Mouse (Mus musculus) hindbrain, embryonic 15.5 days (tissue): ENCODE results near the gene Gm7735. TPM values are rescaled to one million over a fixed set of nuclear protein-coding genes. Genes with fewer than 3 reads are reported as not detected.
"Not testable (repeated sequence)": the region's sequence is repeated elsewhere in the genome, so short reads cannot be mapped to it uniquely, and the experiment has no call there.

Experiments
- ATAC-seq: fragments of 200-750 bp; cut with Nextera tagmentation; 2 replicates; pipeline ENCODE4 v1.8.0; 2017; ENCODE audit warnings: low read depth, moderate number of reproducible peaks, moderate TSS enrichment; ENCODE audit not compliant: low FRiP score
- H3K27ac ChIP-seq: fragments of 300-500 bp; sonication (generic); replicated peaks from 2 replicates; pipeline ENCODE4 v1.5.1; 2015; ENCODE audit warnings: mild to moderate bottlenecking, inconsistent platforms
- H3K27me3 ChIP-seq: fragments of 300-500 bp; sonication (generic); 2 replicates; pipeline ENCODE4 v1.6.1; 2015; ENCODE audit warnings: control low read depth, inconsistent platforms
- H3K36me3 ChIP-seq: fragments of 300-500 bp; sonication (generic); 2 replicates; pipeline ENCODE4 v1.6.1; 2015; ENCODE audit warnings: control low read depth, inconsistent platforms
- H3K4me1 ChIP-seq: fragments of 300-500 bp; sonication (generic); replicated peaks from 2 replicates; pipeline ENCODE4 v1.6.1; 2015; ENCODE audit warnings: control low read depth, inconsistent platforms
- H3K4me2 ChIP-seq: fragments of 300-500 bp; sonication (generic); 2 replicates; pipeline ENCODE4 v1.6.1; 2015; ENCODE audit warnings: moderate library complexity, mild to moderate bottlenecking, inconsistent platforms
- H3K4me3 ChIP-seq: fragments of 300-500 bp; sonication (generic); 2 replicates; pipeline ENCODE4 v1.5.1; 2015; ENCODE audit warnings: mild to moderate bottlenecking, inconsistent platforms
- H3K9ac ChIP-seq: fragments of 300-500 bp; sonication (generic); 2 replicates; pipeline ENCODE4 v1.6.1; 2015; ENCODE audit warnings: inconsistent platforms
- H3K9me3 ChIP-seq: fragments of 300-500 bp; sonication (generic); 2 replicates; pipeline ENCODE4 v1.6.1; 2016; ENCODE audit warnings: control low read depth, inconsistent platforms
- WGBS: fragments of 180-500 bp; shearing (Covaris S2); methylation state at CpG from one replicate; pipeline ENCODE4 v1.1.7; 2015; 5-methylcytosine and 5-hydroxymethylcytosine counted together
- polyA plus RNA-seq: library from polyadenylated mRNA; unstranded; fragments of >200 nt; fragmentation: Nextera tagmentation; extraction: Ambion mirVana; gene quantifications from 2 replicates; pipeline ENCODE4 v1.2.1, GENCODE M21; 2015

Gm7735 gene
- polyA plus RNA-seq: not detected in 2 replicates

DNA sequence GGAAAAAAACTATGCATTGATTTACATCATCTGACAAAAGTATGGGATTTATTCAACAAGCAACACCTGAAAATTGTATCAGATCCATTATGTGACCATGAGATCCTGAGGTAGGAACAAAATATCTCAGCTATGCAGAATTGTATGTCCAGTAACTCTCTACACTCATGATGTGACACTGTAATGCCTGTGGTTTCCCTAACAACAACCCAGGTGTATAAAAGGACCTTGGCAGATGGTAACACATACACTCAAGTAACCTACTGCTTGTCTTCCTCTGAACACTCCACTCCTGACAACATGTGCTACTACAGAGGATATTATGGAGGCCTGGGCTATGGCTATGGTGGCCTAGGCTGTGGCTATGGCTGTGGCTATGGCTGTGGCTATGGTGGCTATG lies at the start of gene Gm7735:
Gene Gm7735, plus strand, starts transcription at position 301 of the 400 bp plus-strand sequence.
- not testable (repeated sequence) for H3K9me3 ChIP-seq, ATAC-seq, H3K4me3 ChIP-seq, H3K27ac ChIP-seq, H3K36me3 ChIP-seq, H3K27me3 ChIP-seq, H3K4me2 ChIP-seq, H3K4me1 ChIP-seq, H3K9ac ChIP-seq

DNA sequence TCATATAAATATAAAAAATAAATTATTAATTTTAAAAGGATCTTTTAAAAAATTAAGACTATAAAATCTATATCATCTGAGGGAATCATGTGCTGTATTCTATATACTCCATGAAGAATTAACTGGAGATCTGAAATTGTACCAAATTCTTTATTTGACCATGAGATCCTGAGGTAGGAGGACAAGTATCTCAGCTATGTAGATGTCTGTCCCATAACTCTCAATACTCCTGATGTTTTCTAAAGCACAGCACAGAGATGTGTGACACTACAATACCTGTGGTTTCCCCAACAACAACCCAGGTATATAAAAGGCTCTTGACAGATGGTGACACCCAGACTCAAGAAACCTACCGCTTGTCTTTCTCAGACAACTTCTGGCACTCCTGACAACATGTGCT lies 28.7 kb upstream of the Gm7735 start, which contains the start of gene Gm6358:
Gene Gm6358, plus strand, starts transcription at position 301 of the 400 bp plus-strand sequence.
- no peak within 1 kb of the TSS for H3K4me3 ChIP-seq
- ATAC-seq: no peak
- WGBS: 97% methylated on average over 1 of the region's 1 CpGs
- no peak within 1 kb of the TSS for H3K9ac ChIP-seq
- no peak within 1 kb of the TSS for H3K27ac ChIP-seq
- no peak within 1 kb of the TSS for H3K4me2 ChIP-seq
- H3K9me3 ChIP-seq: no peaks in the 10 kb centered on the region
- no peaks in the 10 kb centered on the region for H3K27me3 ChIP-seq
- no peaks in the 10 kb centered on the region for H3K4me1 ChIP-seq
- no peaks in the 10 kb centered on the region for H3K36me3 ChIP-seq

DNA sequence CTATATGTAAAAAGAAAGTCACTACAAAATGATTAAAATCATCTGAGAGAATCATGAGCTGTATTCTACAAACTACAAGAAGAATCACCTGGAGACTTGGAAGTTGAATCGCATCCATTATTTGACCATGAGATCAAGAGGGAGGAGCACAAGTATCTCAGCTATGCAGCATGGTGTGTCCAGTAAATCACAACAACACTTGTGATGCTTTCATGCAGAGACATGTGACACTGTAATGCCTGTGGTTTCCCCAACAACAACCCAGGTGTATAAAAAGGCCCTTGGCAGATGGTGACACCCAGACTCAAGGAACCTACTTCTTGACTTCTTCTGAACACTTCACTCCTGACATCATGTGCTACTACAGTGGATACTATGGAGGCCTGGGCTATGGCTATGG lies 18.5 kb upstream of the Gm7735 start, which contains the start of gene Gm10061:
Gene Gm10061, plus strand, starts transcription at position 301 of the 400 bp plus-strand sequence.
- ATAC-seq: no peak
- Histone ChIP-seq H3K9ac (no peak within 1 kb of the TSS), H3K4me3 (no peak within 1 kb of the TSS), H3K9me3 (no peaks in the 10 kb centered on the region), H3K4me2 (no peak within 1 kb of the TSS), H3K4me1 (no peaks in the 10 kb centered on the region), H3K27ac (no peak within 1 kb of the TSS), H3K36me3 (no peaks in the 10 kb centered on the region), H3K27me3 (no peaks in the 10 kb centered on the region)
- WGBS: 100% methylated on average over 1 of the region's 1 CpGs

DNA sequence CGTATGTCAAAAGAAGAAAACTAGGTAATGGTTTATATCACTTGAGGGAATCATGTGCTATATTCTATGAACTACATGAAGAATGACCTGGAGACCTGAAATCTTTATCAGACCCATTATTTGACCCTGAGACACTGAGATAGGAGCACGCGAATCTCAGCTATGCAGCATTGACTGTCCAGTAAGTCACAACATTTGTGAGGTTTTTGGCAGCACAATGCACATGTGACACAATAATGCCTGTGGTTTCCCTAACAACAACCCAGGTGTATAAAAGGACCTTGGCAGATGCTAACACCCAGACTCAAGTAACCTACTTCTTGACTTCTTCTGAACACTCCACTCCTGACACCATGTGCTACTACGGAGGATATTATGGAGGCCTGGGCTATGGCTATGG lies 11.6 kb upstream of the Gm7735 start, which contains the start of gene Gm9789:
Gene Gm9789, plus strand, starts transcription at position 301 of the 400 bp plus-strand sequence.
- WGBS: 84% methylated on average over 4 of the region's 4 CpGs
- no peaks in the 10 kb centered on the region for H3K9me3 ChIP-seq
- no peaks in the 10 kb centered on the region for H3K4me1 ChIP-seq
- H3K27ac ChIP-seq: no peak within 1 kb of the TSS
- no peak within 1 kb of the TSS for H3K9ac ChIP-seq
- no peak within 1 kb of the TSS for H3K4me3 ChIP-seq
- no peak for ATAC-seq
- no peak within 1 kb of the TSS for H3K4me2 ChIP-seq
- no peaks in the 10 kb centered on the region for H3K36me3 ChIP-seq
- H3K27me3 ChIP-seq: no peaks in the 10 kb centered on the region

DNA sequence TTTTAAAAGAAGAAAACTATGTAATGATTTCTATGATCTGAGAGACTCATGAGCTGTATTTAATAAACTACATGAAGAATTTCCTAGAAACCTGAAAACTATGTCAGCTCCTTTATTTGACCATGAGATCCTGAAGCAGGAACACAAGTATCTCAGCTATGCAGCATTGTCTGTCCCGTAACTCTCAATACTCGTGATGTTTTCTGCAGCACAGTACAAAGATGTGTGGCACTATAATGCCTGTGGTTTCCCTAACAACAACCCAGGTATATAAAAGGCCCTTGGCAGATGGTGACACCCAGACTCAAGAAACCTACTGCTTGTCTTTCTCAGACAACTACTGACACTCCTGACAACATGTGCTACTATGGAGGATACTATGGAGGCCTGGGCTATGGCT lies 5.1 kb downstream of the Gm7735 start, which contains the start of gene 1110057P08Rik:
Gene 1110057P08Rik, plus strand, starts transcription at position 301 of the 400 bp plus-strand sequence.
- Histone ChIP-seq H3K36me3 (no peaks in the 10 kb centered on the region), H3K9ac (no peak within 1 kb of the TSS), H3K4me1 (no peaks in the 10 kb centered on the region), H3K4me3 (no peak within 1 kb of the TSS), H3K4me2 (no peak within 1 kb of the TSS), H3K27me3 (no peaks in the 10 kb centered on the region), H3K27ac (no peak within 1 kb of the TSS), H3K9me3 (no peaks in the 10 kb centered on the region)
- ATAC-seq: no peak
- WGBS: 74% methylated on average over 2 of the region's 2 CpGs

DNA sequence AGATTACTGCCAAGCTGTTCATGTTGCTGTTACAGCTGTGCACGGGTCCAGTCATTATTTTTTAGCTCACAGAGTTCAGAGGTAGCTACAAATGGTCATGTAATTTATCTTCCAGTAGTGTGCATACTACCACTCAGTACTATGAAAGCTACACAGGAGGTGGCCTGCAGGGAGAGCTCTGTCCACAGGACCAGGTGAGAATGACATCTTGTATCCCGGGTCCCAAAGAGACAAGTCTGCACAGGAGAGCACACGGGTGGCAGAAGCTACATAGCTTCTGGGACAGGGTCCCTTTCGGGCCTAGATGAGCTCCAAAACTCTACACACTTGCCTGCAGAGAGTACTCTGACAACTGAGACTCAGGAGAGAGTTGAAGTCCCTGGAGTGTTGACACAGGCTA lies 19.3 kb downstream of the Gm7735 start:
- H3K36me3 ChIP-seq: no peaks in the 10 kb centered on the region
- no peak overlapping the region for H3K4me2 ChIP-seq
- H3K4me1 ChIP-seq: no peaks in the 10 kb centered on the region
- 86% methylated on average over 4 of the region's 4 CpGs for WGBS
- no peaks in the 10 kb centered on the region for H3K27me3 ChIP-seq
- ATAC-seq: no peak
- H3K4me3 ChIP-seq: no peak overlapping the region
- no peak overlapping the region for H3K27ac ChIP-seq
- no peak overlapping the region for H3K9ac ChIP-seq
- no peaks in the 10 kb centered on the region for H3K9me3 ChIP-seq

DNA sequence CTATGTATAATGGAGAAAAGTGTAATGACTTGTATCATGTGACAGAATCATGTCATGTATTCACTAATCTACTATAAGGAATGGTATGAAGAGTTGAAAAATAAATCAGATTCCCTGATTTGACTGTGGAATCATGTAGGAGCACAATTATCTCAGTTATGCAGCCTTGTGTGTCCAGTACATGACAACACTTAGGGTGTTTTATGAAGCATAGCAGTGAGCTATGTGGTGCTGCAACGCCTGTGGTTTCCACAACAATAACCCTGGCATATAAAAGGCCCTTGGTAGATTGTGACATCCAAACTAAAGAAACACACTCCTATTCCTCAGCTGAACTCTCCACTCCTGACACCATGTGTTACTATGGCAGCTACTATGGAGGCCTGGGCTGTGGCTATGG lies 36.3 kb downstream of the Gm7735 start, which contains the start of gene Krtap20-2:
Gene Krtap20-2, plus strand, starts transcription at position 301 of the 400 bp plus-strand sequence.
- Histone ChIP-seq H3K4me2 (no peak within 1 kb of the TSS), H3K4me1 (no peaks in the 10 kb centered on the region), H3K27ac (no peak within 1 kb of the TSS), H3K9me3 (no peaks in the 10 kb centered on the region), H3K4me3 (no peak within 1 kb of the TSS), H3K36me3 (no peaks in the 10 kb centered on the region), H3K27me3 (no peaks in the 10 kb centered on the region), H3K9ac (no peak within 1 kb of the TSS)
- no peak for ATAC-seq
- WGBS: 80% methylated on average over 1 of the region's 1 CpGs

Other genes starting within 250 kb of the Gm7735 start
- not detected in 2 replicates for gene Krtap19-9b, start 237.2 kb upstream of the Gm7735 start, polyA plus RNA-seq
- not detected in 2 replicates for gene Krtap16-3, start 206.6 kb upstream of the Gm7735 start, polyA plus RNA-seq
- not detected in 2 replicates for gene Krtap22-2, start 158.7 kb upstream of the Gm7735 start, polyA plus RNA-seq
- gene Gm10229, start 154.2 kb upstream of the Gm7735 start, polyA plus RNA-seq: not detected in 2 replicates
- gene Krtap6-1, start 137.8 kb upstream of the Gm7735 start, polyA plus RNA-seq: not detected in 2 replicates
- not detected in 2 replicates for gene Gm10228, start 128.0 kb upstream of the Gm7735 start, polyA plus RNA-seq
- not detected in 2 replicates for gene Krtap6-5, start 121.6 kb upstream of the Gm7735 start, polyA plus RNA-seq
- gene 1110025L11Rik, start 105.5 kb upstream of the Gm7735 start, polyA plus RNA-seq: not detected in 2 replicates
- gene Krtap6-3, start 85.5 kb upstream of the Gm7735 start, polyA plus RNA-seq: not detected in 2 replicates
- not detected in 2 replicates for gene Gm6358, start 28.6 kb upstream of the Gm7735 start, polyA plus RNA-seq
- not detected in 2 replicates for gene Gm10061, start 18.4 kb upstream of the Gm7735 start, polyA plus RNA-seq
- gene Gm9789, start 11.5 kb upstream of the Gm7735 start, polyA plus RNA-seq: not detected in 2 replicates
- not detected in 2 replicates for gene 1110057P08Rik, start 5.2 kb downstream of the Gm7735 start, polyA plus RNA-seq
- gene Krtap20-2, start 36.4 kb downstream of the Gm7735 start, polyA plus RNA-seq: not detected in 2 replicates
- gene Krtap21-1, start 234.4 kb downstream of the Gm7735 start, polyA plus RNA-seq: not detected in 2 replicates